Mouse (Mus musculus): ENCODE results near the gene Plekhj1. TPM values are rescaled to one million over a fixed set of nuclear protein-coding genes. Genes with fewer than 3 reads are reported as not detected.

The Plekhj1 gene
- total RNA-seq, 4 experiments from 2014 or later: 92.4 to 130 (median 107) TPM

DNA sequence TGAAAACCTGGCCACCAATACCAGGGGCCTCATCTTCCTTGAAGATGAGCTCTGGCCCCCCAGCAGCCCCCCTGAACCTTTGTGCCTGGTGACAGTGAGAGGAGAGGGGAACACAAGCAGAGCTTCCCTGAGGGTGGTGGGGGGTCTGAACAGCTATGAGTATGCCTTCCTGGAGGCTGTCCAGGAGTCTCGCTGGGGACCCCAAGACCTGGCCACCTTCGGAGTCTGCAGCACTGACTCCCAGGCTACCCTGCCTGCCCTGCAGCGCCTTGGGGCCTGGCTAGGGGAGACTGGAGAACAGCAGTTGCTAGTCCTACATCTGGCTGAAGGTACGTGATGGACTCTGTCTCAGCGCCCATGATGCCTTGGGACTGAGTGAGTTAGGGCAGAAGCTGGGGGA, 6.9 kb upstream of the Plekhj1 start:
- DNase-seq: no peak

DNA sequence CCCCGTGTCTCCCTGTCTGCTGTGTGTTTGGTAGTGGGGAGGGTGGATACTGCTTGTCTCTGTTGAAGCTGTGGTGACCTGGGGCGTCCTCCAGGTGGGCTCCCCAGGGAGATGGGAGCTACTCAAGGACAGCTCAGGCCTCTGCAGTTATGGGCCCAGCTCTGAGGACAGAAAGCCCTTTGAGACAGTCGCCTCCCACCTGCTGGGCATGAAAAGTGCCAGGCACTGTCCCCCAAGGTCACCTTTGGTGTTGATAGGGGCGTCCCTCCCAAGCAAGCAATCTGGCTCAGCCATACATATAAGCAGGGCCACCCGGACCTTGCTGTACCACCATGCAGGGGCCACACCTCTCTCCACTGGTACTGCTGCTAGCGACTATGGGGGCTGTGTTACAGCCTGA, 6.5 kb upstream of the Plekhj1 start, which contains the start of gene Amh:
TSS of gene Amh (plus strand) at position 328 of the 400 bp plus-strand sequence.
- DNase-seq: no peak

DNA sequence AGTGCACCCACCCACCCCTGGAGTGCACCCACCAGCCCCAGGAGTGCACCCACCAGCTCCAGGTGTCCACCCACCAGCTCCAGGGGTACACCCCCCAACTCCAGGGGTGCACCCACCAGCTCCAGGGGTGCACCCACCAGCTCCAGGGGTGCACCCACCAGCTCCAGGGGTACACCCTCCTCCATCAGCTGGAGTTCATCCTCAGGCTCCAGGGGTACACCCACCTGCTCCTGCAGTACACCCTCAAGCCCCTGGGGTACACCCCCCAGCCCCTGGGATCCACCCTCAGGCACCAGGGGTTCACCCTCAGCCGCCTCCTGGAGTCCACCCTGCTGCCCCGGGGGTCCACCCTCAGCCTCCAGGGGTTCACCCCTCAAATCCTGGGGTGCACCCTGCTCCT, 5.9 kb upstream of the Plekhj1 start:
- no peak for DNase-seq

DNA sequence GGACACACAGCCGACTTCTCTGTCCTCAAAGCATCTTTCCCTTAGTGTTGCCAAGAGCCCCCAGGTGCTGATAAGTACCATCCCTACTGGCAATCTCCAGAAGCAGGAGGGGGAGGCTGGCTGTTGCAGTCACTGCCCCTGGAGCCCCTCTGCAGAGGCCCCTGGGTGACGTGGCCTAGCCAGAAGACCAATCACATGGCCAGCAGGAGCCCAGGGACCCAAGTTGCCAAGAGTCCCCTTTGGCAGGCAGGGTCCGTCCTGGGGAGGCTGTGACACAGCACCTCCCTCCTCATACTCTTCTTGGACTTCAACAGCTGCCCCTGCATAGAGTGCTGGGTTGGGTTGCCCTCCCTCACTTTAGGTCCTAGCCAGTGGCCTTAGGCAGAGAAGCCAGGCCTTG, 4.6 kb upstream of the Plekhj1 start:
- no peak for DNase-seq

DNA sequence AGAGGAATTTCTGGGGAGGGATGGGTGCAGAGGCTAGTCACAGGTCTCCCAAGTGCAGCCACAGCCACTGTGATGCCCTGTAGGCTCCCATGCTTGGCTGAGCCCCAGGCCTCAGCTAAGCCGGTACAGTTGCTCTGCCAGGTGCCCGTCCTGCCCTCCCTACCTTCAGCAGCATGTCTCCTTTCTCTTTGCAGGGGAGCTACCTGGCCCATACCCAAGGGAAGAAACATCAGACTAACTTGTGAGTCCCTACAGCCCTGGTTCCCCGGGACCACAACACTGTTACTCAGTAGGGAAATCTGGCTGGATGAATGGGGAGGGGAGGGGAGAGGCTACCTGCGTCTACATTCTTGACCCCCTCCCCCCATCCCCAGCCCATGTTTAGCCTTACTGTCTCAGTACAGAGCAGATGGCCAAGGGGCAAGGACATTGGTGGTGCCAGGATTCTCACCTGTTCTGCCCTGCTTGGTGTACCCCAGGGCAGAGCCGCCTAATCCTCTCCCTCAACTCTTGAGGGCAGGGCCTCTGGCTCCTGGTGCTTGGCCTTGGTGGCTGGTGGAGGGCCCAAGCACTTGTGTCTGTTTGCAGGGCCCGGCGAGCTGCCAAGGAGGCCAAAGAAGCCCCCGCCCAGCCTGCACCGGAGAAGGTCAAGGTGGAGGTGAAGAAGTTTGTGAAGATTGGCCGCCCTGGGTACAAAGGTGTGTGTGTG, 3.9 kb upstream of the Plekhj1 start:
- DNase-seq: no peak

DNA sequence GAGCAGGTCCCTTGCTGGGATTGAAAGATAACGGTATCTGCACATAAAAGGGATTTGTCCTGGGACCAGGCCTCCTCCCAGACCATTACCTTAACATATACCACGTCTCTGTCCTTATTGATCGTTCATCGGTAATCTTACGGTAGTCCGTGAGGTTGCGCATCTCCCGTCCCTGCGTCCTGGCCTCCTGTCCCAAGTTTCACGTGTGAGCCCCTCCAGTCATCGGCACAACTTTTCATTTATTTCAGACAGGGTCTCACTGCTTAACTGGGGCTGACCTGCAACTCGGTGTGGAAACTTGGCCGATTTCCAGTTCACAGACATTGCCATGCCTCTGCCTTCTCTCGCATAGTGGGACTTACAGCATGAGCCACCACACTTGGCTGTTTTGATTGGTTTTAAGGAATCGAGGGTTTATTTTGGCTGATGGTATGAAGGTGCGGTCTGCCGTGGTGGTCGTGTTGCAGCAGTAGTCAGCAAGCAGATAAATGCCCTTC, 692 bp upstream of the Plekhj1 start:
- no peak for DNase-seq

DNA sequence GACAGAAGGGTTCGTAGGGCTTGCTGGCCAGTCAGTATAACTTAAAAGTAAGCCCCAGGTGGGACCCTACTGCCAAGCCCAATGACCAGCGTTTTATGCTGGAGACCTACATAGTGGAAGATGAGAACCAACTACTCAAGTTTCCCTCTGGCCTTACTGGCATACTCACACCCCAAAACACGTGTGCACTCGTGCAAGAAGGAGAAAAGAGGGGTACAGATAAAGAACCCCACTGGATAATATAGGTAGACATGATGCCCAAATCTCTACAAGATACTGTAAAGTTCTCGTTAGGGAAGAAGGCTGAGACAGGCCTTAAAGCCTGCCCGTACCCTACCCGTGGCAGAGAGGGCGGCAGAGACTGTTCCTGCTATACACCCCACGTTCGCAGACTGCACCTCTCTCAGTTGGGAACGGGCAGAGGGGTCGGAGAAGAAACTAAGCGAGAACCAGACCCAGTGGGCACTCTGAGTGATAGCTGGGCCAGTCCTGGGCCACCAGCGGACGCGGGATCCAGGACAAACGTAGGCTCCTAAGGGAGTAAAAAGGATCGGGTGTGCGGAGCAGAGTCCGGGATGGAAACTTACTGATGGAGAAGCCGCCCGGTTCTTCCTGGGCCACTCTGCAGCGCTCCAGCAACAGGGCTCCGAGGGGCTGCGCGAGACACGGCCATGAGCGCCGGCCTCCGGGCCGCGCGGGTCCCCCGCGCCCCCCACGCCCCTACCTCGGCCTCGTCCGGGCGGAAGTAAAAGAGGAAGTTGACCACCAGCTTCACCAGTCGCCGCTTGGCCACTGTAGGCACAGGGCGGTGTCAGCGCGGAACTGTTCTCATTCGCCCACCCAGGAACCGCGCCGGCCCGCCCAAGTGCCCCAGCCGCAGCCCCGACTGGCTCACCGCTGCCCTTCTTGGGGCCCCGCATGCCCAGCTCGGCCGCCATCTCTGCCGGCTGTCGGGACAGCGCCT, 958 bp downstream of the Plekhj1 start:
- DNase-seq: no peak

DNA sequence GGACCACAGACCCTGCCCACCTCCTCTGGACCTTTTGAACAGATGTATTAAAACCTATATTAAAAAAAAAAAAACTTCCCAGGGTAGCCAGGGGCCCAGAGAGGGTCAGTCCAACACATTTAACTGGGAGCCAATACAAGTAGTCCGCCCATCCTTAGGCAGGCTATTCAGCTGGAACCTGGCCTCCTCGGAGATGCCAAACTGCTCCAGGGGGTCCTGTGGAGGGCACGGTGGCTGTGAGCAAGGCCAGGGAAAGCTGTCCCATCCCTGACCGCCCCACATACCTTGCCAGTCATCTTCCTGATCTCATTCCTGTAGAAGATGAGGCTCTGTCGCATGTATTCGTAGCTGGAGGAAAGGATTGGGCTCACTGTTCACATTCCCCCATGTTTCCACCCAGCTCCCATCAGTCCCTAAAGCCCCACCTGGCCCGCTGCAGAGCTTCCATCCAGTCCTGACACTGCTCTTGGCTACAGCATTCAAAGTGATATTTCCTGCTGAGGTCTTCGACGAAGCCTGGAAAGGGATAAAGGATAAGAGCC, 2.0 kb downstream of the Plekhj1 start:
- no peak for DNase-seq

DNA sequence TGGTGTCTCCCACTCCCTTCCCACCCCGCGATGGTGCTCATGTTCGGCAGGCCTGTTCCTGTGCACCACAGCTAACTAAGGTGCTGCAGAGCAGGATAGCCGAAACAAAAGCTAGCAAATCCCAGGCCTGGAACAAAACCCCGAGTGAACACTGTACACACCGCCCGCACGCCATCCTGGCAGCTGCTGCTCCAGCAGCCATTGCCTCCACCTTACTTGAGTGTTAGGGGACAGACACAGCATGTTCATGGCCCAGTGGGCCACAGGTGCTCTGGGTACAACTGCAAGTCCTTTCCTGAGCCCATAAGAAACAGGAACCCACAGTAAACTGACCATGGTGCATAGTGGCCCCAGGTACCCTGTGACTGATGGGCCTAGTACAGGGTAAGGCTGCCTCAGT, 3.7 kb downstream of the Plekhj1 start:
- no peak for DNase-seq

DNA sequence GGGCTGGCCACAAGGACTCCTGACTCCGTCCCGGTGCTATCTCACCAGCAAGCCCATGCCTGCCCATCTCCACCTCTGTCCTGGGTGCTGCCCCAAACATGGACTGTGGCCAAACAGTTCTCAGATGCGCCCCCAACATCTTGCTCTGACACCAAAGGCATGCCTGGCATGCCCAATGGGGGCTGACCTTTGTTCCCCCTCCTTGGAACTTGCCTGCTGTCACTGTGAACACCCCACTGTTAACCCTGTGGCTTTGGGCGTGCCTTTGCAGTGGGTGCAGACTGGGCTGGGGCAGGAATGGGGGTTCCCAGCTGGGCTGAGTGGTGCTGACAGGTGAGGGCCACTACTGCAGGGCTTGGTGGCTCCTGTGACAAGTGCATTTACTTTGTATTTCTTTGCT, 4.6 kb downstream of the Plekhj1 start:
- DNase-seq: no peak

DNA sequence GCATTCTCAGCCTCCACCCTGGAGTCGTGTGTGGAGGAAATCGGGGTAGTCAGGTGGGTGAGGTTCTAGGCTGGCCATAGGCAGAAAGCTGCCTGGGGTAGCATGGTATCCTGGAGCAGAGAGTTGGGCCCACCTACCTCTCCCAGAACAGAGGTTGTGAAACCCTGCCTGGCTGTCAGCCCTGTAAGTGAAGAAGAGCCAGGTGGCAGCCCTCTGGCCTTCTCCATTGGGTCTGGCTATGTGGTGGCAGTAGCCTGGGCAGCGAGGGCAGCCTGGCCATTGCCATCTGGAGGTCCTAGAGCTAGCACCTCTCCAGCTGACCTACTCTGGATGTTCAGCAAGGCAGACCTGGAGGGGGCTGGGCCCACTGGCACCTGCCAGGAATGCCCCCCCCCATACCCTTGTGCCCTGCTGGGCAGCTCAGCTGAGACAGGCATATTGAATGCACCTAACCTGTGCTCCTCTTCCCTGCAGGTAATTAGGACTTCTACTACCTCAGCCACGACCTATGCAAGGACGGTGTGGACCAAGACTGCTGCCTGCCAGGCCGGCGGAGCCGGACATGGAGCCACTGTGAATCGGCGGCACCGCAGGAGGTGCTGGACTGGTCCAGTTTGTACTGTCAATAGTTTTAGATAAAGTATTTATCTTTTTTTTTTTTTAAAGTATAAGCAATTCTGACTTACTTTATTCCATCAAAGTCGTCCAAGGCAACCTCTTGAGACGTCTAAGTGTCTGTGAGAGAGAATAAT, 5.2 kb downstream of the Plekhj1 start:
- DNase-seq: no peak

DNA sequence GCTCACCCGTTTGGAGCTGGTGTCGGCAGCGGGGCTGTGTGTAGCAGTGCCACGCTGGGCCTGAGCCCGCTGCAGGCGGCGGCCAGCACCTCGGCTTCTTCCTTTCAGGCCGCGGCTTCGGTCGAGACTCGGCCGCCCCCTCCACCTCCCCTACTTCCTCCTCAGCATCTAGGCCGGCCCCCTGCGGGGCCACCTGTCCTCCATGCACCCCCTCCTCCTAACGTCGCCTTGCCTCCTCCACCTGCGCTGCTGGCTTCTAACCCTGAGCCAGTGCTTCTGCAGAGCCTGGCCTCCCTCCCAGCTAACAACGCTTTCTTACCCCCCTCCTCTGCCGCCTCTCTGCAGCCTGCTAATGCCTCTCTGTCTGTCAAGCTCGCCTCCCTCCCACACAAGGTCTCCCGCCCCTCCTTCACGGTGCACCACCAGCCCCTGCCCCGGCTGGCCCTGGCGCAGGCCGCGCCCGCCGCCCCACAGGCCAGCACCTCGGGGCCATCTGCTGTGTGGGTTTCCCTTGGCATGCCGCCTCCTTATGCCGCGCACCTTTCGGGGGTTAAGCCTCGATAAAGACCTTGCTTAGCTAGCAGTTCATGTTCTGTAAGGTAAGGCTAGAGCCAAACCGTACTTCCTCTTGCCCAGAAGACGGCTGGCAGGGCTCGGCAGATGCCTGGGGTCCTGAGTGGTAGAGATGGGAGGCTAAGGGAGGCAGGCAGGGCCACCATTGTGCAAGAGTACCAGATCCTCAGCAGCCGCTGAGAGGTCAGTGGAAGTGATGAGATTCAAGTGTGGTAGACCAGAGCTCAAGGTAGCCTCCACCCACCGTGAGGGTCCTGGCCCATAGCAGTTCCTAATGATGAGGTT, 6.0 kb downstream of the Plekhj1 start:
- no peak for DNase-seq

DNA sequence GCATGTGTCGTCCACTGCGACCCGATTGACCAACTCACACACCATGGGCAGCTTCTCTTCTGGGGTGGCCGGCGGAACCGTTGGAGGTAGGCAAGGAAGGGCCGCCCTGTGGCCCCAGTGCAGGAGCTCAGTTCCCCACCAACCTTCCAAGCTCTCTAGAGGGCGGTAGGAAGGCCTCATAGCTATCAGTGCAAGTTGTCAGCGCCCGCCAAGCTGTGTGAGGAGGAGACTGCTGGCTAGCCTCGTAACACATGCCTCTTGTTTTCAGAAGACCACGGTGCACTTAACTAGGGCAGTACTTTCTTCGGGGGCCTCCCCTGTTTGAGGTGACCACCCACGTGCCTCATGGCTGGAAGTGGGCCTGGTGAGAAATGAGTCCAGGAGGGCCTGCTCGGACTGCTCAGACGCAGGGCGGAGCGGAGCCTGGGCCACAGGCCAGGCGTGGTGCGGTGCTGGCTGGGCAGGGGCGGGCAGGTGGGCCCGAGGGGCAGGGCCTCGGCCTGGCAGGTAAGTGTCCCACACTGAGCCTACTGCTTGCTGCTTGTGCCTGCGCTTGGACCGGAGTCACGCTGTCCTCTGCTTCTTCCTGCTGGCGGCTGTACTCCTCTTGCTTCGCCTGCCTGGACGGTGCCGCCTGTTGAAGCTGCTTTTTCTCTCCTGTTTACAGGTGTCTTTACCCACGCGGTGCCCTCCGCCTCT, 6.8 kb downstream of the Plekhj1 start:
- DNase-seq: no peak

DNA sequence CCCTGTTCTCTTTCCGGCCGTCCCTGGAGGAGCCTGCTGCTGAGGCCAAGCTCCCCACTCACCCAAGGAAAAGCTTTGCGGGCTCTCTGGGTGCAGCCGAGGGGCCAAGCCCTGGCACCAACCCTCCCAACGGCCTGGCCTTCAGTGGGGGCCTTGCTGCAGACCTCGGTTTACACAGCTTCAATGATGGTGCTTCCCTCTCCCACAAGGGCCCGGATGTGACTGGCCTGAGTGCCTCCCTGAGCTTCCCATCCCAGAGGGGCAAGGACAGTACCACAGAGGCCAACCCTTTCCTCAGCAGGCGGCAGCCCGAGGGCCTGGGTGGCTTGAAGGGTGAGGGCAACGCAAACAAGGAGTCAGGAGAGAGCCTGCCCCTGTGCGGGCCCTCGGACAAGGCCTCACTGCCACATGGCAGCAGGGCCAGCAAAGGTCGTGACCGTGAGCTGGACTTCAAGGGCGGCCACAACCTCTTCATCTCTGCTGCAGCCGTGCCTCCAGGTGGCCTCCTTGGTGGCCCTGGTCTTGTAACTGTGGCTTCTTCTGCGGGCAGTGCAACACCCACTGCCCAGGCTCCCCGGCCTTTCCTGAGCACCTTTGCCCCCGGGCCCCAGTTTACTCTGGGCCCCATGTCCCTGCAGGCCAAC, 7.5 kb downstream of the Plekhj1 start:
- peak; percentile 66 for DNase-seq

DNA sequence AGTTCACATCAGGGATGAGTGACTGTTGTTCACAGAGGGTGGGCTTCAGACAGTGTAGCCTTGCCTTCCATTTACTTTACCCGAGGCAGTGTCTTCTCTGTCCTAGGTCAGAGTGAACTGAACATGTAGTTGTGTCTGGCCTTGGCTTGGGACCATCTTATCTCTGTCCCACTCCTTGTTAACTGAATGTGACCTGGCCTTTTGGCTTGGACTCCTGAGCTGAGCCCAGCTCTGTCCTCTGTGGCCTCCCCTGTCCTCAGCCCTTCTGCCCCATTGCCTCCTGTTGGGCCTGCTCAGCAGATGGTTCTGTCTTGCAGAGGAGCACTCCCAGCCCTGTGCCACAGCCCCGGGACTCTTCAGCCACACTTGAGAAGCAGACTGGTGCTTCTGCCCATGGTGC, 10.9 kb downstream of the Plekhj1 start:
- no peak for DNase-seq

DNA sequence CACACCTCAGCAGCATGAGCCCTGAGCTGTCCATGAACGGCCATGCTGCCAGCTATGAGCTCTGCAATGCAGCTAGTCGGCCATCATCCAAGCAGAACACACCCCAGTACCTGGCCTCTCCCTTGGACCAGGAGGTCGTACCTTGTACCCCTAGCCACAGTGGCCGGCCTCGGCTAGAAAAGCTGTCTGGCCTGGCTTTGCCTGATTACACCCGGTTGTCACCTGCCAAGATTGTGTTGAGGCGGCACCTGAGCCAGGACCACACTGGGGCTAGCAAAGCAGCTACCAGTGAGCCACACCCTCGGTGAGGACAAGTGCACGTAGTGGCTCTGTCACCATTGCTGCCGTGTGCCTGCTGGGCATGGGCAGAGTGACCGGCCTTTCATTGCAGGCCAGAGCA, 12.5 kb downstream of the Plekhj1 start:
- DNase-seq: no peak

DNA sequence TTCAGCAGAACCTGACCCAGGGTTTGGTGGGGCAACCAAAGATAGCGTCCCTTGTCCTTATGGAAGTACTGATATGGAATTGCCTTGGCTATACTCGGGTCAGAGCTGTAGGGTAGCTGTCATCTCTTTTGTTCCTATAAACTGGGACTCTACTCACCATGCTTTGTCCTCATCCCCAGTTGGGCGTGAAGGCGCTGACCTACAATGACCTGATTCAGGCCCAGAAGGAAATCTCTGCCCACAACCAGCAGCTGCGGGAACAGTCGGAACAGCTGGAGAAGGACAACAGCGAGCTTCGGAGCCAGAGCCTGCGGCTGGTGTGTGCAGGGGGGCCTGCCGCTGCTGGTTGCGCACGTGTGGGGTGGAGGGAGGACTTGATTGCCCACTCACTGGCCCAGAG, 13.6 kb downstream of the Plekhj1 start:
- no peak for DNase-seq

DNA sequence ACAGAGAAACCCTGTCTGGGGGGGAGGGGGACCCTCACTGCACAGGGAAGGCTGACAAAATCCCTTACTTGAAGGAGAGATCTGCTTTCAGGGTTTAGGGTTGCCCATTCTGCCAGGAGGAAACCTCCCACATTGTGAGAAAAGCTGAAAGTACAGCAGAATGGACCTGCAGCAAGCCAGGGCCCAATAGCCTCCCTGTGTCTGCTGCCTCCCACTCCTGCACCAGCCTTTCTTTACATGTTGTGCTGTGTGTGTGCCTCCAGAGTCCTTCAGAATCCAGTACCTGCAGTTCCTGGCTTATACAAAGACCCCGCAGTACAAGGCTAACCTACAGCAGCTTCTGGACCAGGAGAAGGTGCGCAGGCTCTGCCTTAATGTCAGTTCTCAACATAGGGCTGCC, 14.1 kb downstream of the Plekhj1 start:
- no peak for DNase-seq

DNA sequence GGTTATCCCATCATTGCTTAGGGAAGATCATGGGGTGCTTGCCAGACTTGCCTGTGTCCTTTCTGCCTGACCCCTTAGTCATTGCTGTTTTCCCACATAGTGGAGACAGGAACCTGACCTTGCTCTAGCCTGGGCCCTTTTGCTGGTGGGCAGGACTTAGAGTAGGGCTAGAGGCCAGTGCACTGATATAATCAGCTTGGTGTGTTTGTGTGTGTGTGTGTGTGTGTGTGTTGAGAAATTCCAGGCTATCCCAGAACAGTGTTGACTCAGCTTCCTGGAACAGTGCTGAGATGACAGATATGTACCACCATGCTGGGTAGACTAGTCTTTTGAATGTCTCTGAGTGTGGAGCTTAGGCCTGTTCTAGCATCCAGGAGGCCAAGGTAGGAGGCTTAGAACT, 18.9 kb downstream of the Plekhj1 start:
- DNase-seq: peak; percentile 65

DNA sequence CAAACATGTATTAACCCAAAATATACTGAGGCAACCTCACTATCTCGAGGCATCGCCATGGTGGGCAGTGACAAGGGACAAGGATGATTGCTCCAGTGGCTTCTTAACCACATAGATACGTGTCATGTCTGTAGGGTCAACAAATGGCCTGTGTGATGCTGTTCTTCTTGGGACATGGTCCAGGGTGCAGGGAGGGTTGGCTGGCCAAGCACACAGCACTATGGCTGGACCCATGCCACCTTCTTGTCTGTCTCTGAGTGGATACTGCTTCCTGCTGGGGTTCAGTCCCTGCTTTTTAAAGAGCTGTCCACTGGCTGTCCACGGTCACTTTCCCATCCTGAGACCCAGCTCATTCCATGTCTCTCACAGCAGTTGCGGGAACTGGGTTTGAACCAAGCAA, 21.3 kb downstream of the Plekhj1 start:
- DNase-seq: no peak

Data from adrenal gland, adult 8-10 months (tissue).